Mouse (Mus musculus) midbrain, embryonic 13.5 days (tissue): ENCODE data around the gene Slc25a42. TPM values are rescaled to one million over a fixed set of nuclear protein-coding genes. Genes with fewer than 3 reads are reported as not detected.

Experiments used
- ATAC-seq: fragments of 200-750 bp; cut with Nextera tagmentation; 2 replicates; pipeline ENCODE4 v1.8.0; 2017; ENCODE audit warnings: mild to moderate bottlenecking, moderate TSS enrichment, moderate library complexity
- H3K27ac ChIP-seq: fragments of 300-500 bp; sonication (generic); 2 replicates; pipeline ENCODE4 v1.5.1; 2015; ENCODE audit warnings: inconsistent platforms, mild to moderate bottlenecking, moderate library complexity
- H3K27me3 ChIP-seq: fragments of 300-500 bp; sonication (generic); 2 replicates; pipeline ENCODE4 v1.6.1; 2015; ENCODE audit warnings: mild to moderate bottlenecking, inconsistent platforms
- H3K36me3 ChIP-seq: fragments of 300-500 bp; sonication (generic); 2 replicates; pipeline ENCODE4 v1.6.1; 2015; ENCODE audit warnings: mild to moderate bottlenecking, inconsistent platforms
- H3K4me1 ChIP-seq: fragments of 300-500 bp; sonication (generic); replicated peaks from 2 replicates; pipeline ENCODE4 v1.6.1; 2015; ENCODE audit warnings: inconsistent platforms
- H3K4me2 ChIP-seq: fragments of 300-500 bp; sonication (generic); replicated peaks from 2 replicates; pipeline ENCODE4 v1.6.1; 2015; ENCODE audit warnings: moderate library complexity, mild to moderate bottlenecking, inconsistent platforms
- H3K4me3 ChIP-seq: fragments of 300-500 bp; sonication (generic); replicated peaks from 2 replicates; pipeline ENCODE4 v1.5.1; 2015; ENCODE audit warnings: mild to moderate bottlenecking, inconsistent platforms
- H3K9ac ChIP-seq: fragments of 300-500 bp; sonication (generic); replicated peaks from 2 replicates; pipeline ENCODE4 v1.6.1; 2015; ENCODE audit warnings: mild to moderate bottlenecking, inconsistent platforms
- H3K9me3 ChIP-seq: fragments of 300-500 bp; sonication (generic); 2 replicates; pipeline ENCODE4 v1.6.1; 2016; ENCODE audit warnings: mild to moderate bottlenecking, inconsistent platforms
- WGBS: fragments of 180-500 bp; shearing (Covaris S2); methylation state at CpG from one replicate; pipeline ENCODE4 v1.1.7; 2015; 5-methylcytosine and 5-hydroxymethylcytosine counted together
- polyA plus RNA-seq: library from polyadenylated mRNA; unstranded; fragments of >200 nt; fragmentation: Nextera tagmentation; extraction: Ambion mirVana; gene quantifications from 2 replicates; pipeline ENCODE4 v1.2.1, GENCODE M21; 2015

The Slc25a42 gene
- 4.3 and 4.4 TPM in 2 replicates for polyA plus RNA-seq

- H3K9me3 ChIP-seq = no peaks in the 10 kb centered on the region
- H3K27me3 ChIP-seq = peaks cover 26% of the 10 kb centered on the region
- H3K27ac ChIP-seq = peak within 1 kb of the TSS; percentile 69
- H3K4me3 ChIP-seq = peak within 1 kb of the TSS; percentile 63
- peaks cover 19% of the 10 kb centered on the region for H3K4me1 ChIP-seq
- H3K4me2 ChIP-seq = peak within 1 kb of the TSS; percentile 92
- peak within 1 kb of the TSS; percentile 72 for H3K9ac ChIP-seq
- WGBS = under 1% methylated on average over 63 of the region's 66 CpGs
- ATAC-seq = peak; percentile 99
- no peaks in the 10 kb centered on the region for H3K36me3 ChIP-seq
Measured at GRCm38 (mm10) chr8:70212112-70213055, at the start of gene Slc25a42. Slc25a42 (minus strand) TSS chr8:70212305.

- no peaks in the 10 kb centered on the region for H3K9me3 ChIP-seq
- no peak overlapping the region for H3K4me2 ChIP-seq
- H3K9ac ChIP-seq = no peak overlapping the region
- H3K4me3 ChIP-seq = no peak overlapping the region
- no peak for ATAC-seq
- no peaks in the 10 kb centered on the region for H3K4me1 ChIP-seq
- H3K27ac ChIP-seq = no peak overlapping the region
- H3K36me3 ChIP-seq = peaks cover 100% of the 10 kb centered on the region
- WGBS = 89% methylated on average over 2 of the region's 2 CpGs
- H3K27me3 ChIP-seq = no peaks in the 10 kb centered on the region
Measured at GRCm38 (mm10) chr8:70259043-70259442, 46.9 kb upstream of the Slc25a42 start.

- no peaks in the 10 kb centered on the region for H3K27me3 ChIP-seq
- no peak overlapping the region for H3K27ac ChIP-seq
- H3K9me3 ChIP-seq = no peaks in the 10 kb centered on the region
- ATAC-seq = no peak
- H3K4me1 ChIP-seq = no peaks in the 10 kb centered on the region
- H3K4me3 ChIP-seq = no peak overlapping the region
- no peak overlapping the region for H3K9ac ChIP-seq
- peaks cover 100% of the 10 kb centered on the region for H3K36me3 ChIP-seq
- 89% methylated on average over 5 of the region's 5 CpGs for WGBS
- H3K4me2 ChIP-seq = no peak overlapping the region
Measured at GRCm38 (mm10) chr8:70258600-70258999, 46.5 kb upstream of the Slc25a42 start.

GRCm38 (mm10) chr8:70257456-70257855 lies 45.4 kb upstream of the Slc25a42 start:
- Histone ChIP-seq H3K4me3 (no peak overlapping the region), H3K9me3 (no peaks in the 10 kb centered on the region), H3K27me3 (no peaks in the 10 kb centered on the region), H3K27ac (no peak overlapping the region), H3K9ac (no peak overlapping the region), H3K4me1 (no peaks in the 10 kb centered on the region), H3K4me2 (no peak overlapping the region), H3K36me3 (peaks cover 100% of the 10 kb centered on the region)
- no peak for ATAC-seq
- 93% methylated on average over 3 of the region's 3 CpGs for WGBS

- WGBS = 94% methylated on average over 1 of the region's 1 CpGs
- Histone ChIP-seq H3K27me3 (no peaks in the 10 kb centered on the region), H3K4me3 (no peak overlapping the region), H3K36me3 (peaks cover 100% of the 10 kb centered on the region), H3K4me2 (no peak overlapping the region), H3K9ac (no peak overlapping the region), H3K27ac (no peak overlapping the region), H3K4me1 (no peaks in the 10 kb centered on the region), H3K9me3 (no peaks in the 10 kb centered on the region)
- ATAC-seq = no peak
Measured at GRCm38 (mm10) chr8:70254628-70255027, 42.5 kb upstream of the Slc25a42 start.

GRCm38 (mm10) chr8:70247841-70248240 lies 35.7 kb upstream of the Slc25a42 start:
- WGBS = 68% methylated on average over 3 of the region's 3 CpGs
- Histone ChIP-seq H3K4me3 (no peak overlapping the region), H3K9me3 (no peaks in the 10 kb centered on the region), H3K4me1 (peaks cover 39% of the 10 kb centered on the region), H3K9ac (no peak overlapping the region), H3K4me2 (no peak overlapping the region), H3K27me3 (no peaks in the 10 kb centered on the region), H3K36me3 (peaks cover 85% of the 10 kb centered on the region), H3K27ac (no peak overlapping the region)
- peak; percentile 34; the same call in 1 of the 2 replicates for ATAC-seq

GRCm38 (mm10) chr8:70246622-70247021 lies 34.5 kb upstream of the Slc25a42 start:
- WGBS = 95% methylated on average over 6 of the region's 6 CpGs
- Histone ChIP-seq H3K9me3 (no peaks in the 10 kb centered on the region), H3K4me1 (peaks cover 39% of the 10 kb centered on the region), H3K9ac (no peak overlapping the region), H3K4me3 (no peak overlapping the region), H3K27ac (no peak overlapping the region), H3K27me3 (no peaks in the 10 kb centered on the region), H3K4me2 (no peak overlapping the region), H3K36me3 (peaks cover 85% of the 10 kb centered on the region)
- ATAC-seq = no peak

GRCm38 (mm10) chr8:70240642-70241041 lies 28.5 kb upstream of the Slc25a42 start:
- Histone ChIP-seq H3K27me3 (no peaks in the 10 kb centered on the region), H3K4me1 (peaks cover 32% of the 10 kb centered on the region), H3K4me2 (no peak overlapping the region), H3K4me3 (no peak overlapping the region), H3K9me3 (no peaks in the 10 kb centered on the region), H3K36me3 (peaks cover 78% of the 10 kb centered on the region), H3K9ac (no peak overlapping the region), H3K27ac (no peak overlapping the region)
- ATAC-seq = no peak
- WGBS = 92% methylated on average over 5 of the region's 5 CpGs

GRCm38 (mm10) chr8:70237842-70238241 lies 25.7 kb upstream of the Slc25a42 start:
- no peak overlapping the region for H3K4me3 ChIP-seq
- no peaks in the 10 kb centered on the region for H3K27me3 ChIP-seq
- H3K9me3 ChIP-seq = no peaks in the 10 kb centered on the region
- peaks cover 64% of the 10 kb centered on the region for H3K36me3 ChIP-seq
- no peak for ATAC-seq
- 0 out of 2 replicates have a peak overlapping the region, but pooled peaks have one; percentile 23 for H3K9ac ChIP-seq
- WGBS = 92% methylated on average over 2 of the region's 2 CpGs
- peaks cover 34% of the 10 kb centered on the region for H3K4me1 ChIP-seq
- H3K4me2 ChIP-seq = no peak overlapping the region
- H3K27ac ChIP-seq = no peak overlapping the region

- H3K9ac ChIP-seq = peak overlapping the region; percentile 89
- peak overlapping the region; percentile 94 for H3K27ac ChIP-seq
- peaks cover 41% of the 10 kb centered on the region for H3K4me1 ChIP-seq
- peak overlapping the region; percentile 91 for H3K4me2 ChIP-seq
- no peak for ATAC-seq
- H3K27me3 ChIP-seq = no peaks in the 10 kb centered on the region
- WGBS = 0% methylated on average over 15 of the region's 15 CpGs
- H3K36me3 ChIP-seq = peaks cover 48% of the 10 kb centered on the region
- no peaks in the 10 kb centered on the region for H3K9me3 ChIP-seq
- H3K4me3 ChIP-seq = peak overlapping the region; percentile 78
Measured at GRCm38 (mm10) chr8:70234781-70235128, 22.6 kb upstream of the Slc25a42 start.

- peaks cover 49% of the 10 kb centered on the region for H3K36me3 ChIP-seq
- H3K9me3 ChIP-seq = no peaks in the 10 kb centered on the region
- H3K27ac ChIP-seq = peak within 1 kb of the TSS; percentile 94
- H3K4me1 ChIP-seq = peaks cover 41% of the 10 kb centered on the region
- H3K4me3 ChIP-seq = peak within 1 kb of the TSS; percentile 78
- peak within 1 kb of the TSS; percentile 89 for H3K9ac ChIP-seq
- peak; percentile 96 for ATAC-seq
- H3K4me2 ChIP-seq = peak within 1 kb of the TSS; percentile 91
- under 1% methylated on average over 66 of the region's 67 CpGs for WGBS
- H3K27me3 ChIP-seq = no peaks in the 10 kb centered on the region
Measured at GRCm38 (mm10) chr8:70234080-70234780, 22.1 kb upstream of the Slc25a42 start, which contains the start of the genes Sugp2 and Armc6. Sugp2 (plus strand) TSS chr8:70234226. Armc6 (minus strand) TSS chr8:70234466.

GRCm38 (mm10) chr8:70233606-70234005 lies 21.5 kb upstream of the Slc25a42 start:
- 7% methylated on average over 13 of the region's 13 CpGs for WGBS
- Histone ChIP-seq H3K9ac (peak overlapping the region; percentile 89), H3K9me3 (no peaks in the 10 kb centered on the region), H3K4me3 (peak overlapping the region; percentile 78), H3K27me3 (no peaks in the 10 kb centered on the region), H3K27ac (peak overlapping the region; percentile 94), H3K4me2 (peak overlapping the region; percentile 91), H3K36me3 (peaks cover 49% of the 10 kb centered on the region), H3K4me1 (peaks cover 41% of the 10 kb centered on the region)
- ATAC-seq = peak; percentile 48
